Mouse (Mus musculus): Measurements from ENCODE around the gene Gsk3a. TPM values are rescaled to one million over a fixed set of nuclear protein-coding genes. Genes with fewer than 3 reads are reported as not detected.
A peak's percentile ranks its signal among the peaks of the same experiment; 100 is the strongest.

The Gsk3a gene
- polyA plus RNA-seq, 1 experiment from 2014 or later, result 20.7 TPM

- peaks cover 17% of the 10 kb centered on the region for H3K36me3 ChIP-seq (ENCODE audit: control insufficient read depth, insufficient read depth, low read length)
- H3K27me3 ChIP-seq (ENCODE audit: control insufficient read depth, insufficient read depth, low read length), result no peaks in the 10 kb centered on the region
- peak overlapping the region; percentile 99 for H3K27ac ChIP-seq (replicated peaks; ENCODE audit: low read depth, low read length)
- H3K9ac ChIP-seq (replicated peaks; ENCODE audit: low read length), result peak overlapping the region; percentile 78; the same call in 1 of the 2 replicates
- DNase-seq (peak; percentile 10), ATAC-seq (ENCODE audit: low FRiP score, low TSS enrichment) (peak; percentile 0; the same call in 1 of the 2 replicates)
- peak overlapping the region; percentile 83 for H3K4me2 ChIP-seq (ENCODE audit: low read length)
- H3K9me3 ChIP-seq (ENCODE audit: control insufficient read depth, low read length), result no peaks in the 10 kb centered on the region
- H3K4me1 ChIP-seq (ENCODE audit: control insufficient read depth, insufficient read depth, low read length), result peaks cover 53% of the 10 kb centered on the region
- WGBS, result 23% methylated on average over 12 of the region's 12 CpGs
- peak overlapping the region; percentile 77 for H3K4me3 ChIP-seq (replicated peaks; ENCODE audit: low read depth, low read length)
Measured at GRCm38 (mm10) chr7:25281166-25281733, 43.6 kb upstream of the Gsk3a start.

DNA sequence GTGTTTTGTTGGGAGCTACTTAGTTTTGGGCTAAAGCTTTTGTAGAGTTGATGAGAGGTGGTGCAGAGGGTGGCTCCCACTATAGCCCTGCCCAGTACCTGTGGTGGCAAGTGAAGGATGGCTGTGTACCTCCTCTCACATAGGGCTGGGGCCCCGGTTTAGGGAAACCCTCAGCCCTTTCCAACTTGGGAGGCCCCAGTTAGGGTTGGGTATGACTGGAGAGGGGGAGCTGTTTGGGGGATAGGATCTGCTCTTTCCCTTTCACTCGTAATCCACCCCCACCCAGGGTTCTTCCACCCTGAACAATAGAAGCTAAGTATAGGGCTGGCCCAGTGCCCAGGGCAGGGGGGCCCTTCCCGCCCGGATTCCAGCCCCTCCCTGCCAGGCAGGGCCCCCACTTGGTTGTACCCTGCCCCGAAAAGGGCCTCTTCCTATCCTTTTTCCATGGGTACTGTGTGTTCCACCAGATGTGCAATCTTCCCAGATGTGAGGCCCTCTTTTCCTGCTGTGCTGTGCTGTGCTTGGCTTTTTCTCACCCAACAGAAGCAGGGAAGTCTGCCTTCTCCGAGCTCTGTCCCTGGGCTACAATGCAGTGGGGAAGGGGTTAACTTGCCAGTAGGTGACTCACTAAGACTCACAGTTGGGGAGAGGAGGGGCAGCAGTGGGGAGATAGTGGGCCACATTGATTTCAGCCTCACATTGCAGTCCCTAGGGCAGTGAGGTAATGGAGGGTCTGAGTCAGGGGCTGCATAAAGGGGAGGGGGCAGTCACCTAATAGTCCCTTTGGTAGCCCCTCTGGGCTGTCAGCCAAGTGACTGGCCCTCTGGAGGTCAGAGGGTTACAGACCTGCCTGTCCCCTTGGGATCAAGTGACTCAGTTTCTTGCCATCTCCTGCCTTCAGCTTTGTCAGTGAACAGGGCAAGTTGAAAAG lies 42.5 kb upstream of the Gsk3a start:
- DNase-seq (peak; percentile 65), ATAC-seq (ENCODE audit: low FRiP score, low TSS enrichment) (no peak)
- Histone ChIP-seq H3K9me3 (ENCODE audit: control insufficient read depth, low read length) (no peaks in the 10 kb centered on the region), H3K4me2 (ENCODE audit: low read length) (peak overlapping the region; percentile 83), H3K4me1 (ENCODE audit: control insufficient read depth, insufficient read depth, low read length) (peaks cover 57% of the 10 kb centered on the region), H3K9ac (replicated peaks; ENCODE audit: low read length) (peak overlapping the region; percentile 81), H3K27ac (replicated peaks; ENCODE audit: low read depth, low read length) (peak overlapping the region; percentile 99), H3K27me3 (ENCODE audit: control insufficient read depth, insufficient read depth, low read length) (no peaks in the 10 kb centered on the region), H3K36me3 (ENCODE audit: control insufficient read depth, insufficient read depth, low read length) (peaks cover 6% of the 10 kb centered on the region), H3K4me3 (replicated peaks; ENCODE audit: low read depth, low read length) (peak overlapping the region; percentile 63)
- 0% methylated on average over 6 of the region's 6 CpGs for WGBS

- peak overlapping the region; percentile 63 for H3K4me3 ChIP-seq (replicated peaks; ENCODE audit: low read depth, low read length)
- 0 out of 2 replicates have a peak, but pooled peaks cover 6% of the 10 kb centered on the region for H3K36me3 ChIP-seq (ENCODE audit: control insufficient read depth, insufficient read depth, low read length)
- H3K4me1 ChIP-seq (ENCODE audit: control insufficient read depth, insufficient read depth, low read length), result peaks cover 51% of the 10 kb centered on the region
- H3K9me3 ChIP-seq (ENCODE audit: control insufficient read depth, low read length), result no peaks in the 10 kb centered on the region
- WGBS, result under 1% methylated on average over 48 of the region's 49 CpGs
- peak overlapping the region; percentile 83 for H3K4me2 ChIP-seq (ENCODE audit: low read length)
- peak overlapping the region; percentile 81 for H3K9ac ChIP-seq (replicated peaks; ENCODE audit: low read length)
- peak; percentile 57 for ATAC-seq (ENCODE audit: low FRiP score, low TSS enrichment)
- DNase-seq, result peak; percentile 94
- H3K27me3 ChIP-seq (ENCODE audit: control insufficient read depth, insufficient read depth, low read length), result no peaks in the 10 kb centered on the region
- peak overlapping the region; percentile 99 for H3K27ac ChIP-seq (replicated peaks; ENCODE audit: low read depth, low read length)
Measured at GRCm38 (mm10) chr7:25279076-25279860, 41.6 kb upstream of the Gsk3a start.

GRCm38 (mm10) chr7:25278341-25279075 lies 40.9 kb upstream of the Gsk3a start:
- peak overlapping the region; percentile 99 for H3K27ac ChIP-seq (replicated peaks; ENCODE audit: low read depth, low read length)
- under 1% methylated on average over 53 of the region's 60 CpGs for WGBS
- ATAC-seq (ENCODE audit: low FRiP score, low TSS enrichment), result peak; percentile 67

GRCm38 (mm10) chr7:25277998-25278340 lies 40.3 kb upstream of the Gsk3a start:
- no peaks in the 10 kb centered on the region for H3K27me3 ChIP-seq (ENCODE audit: control insufficient read depth, insufficient read depth, low read length)
- peaks cover 14% of the 10 kb centered on the region for H3K36me3 ChIP-seq (ENCODE audit: control insufficient read depth, insufficient read depth, low read length)
- WGBS, result 14% methylated on average over 4 of the region's 4 CpGs
- H3K9ac ChIP-seq (replicated peaks; ENCODE audit: low read length), result peak overlapping the region; percentile 81
- no peak for ATAC-seq (ENCODE audit: low FRiP score, low TSS enrichment)
- H3K4me2 ChIP-seq (ENCODE audit: low read length), result peak overlapping the region; percentile 83
- no peak for DNase-seq
- H3K9me3 ChIP-seq (ENCODE audit: control insufficient read depth, low read length), result no peaks in the 10 kb centered on the region
- H3K27ac ChIP-seq (replicated peaks; ENCODE audit: low read depth, low read length), result peak overlapping the region; percentile 99
- H3K4me1 ChIP-seq (ENCODE audit: control insufficient read depth, insufficient read depth, low read length), result peaks cover 42% of the 10 kb centered on the region
- H3K4me3 ChIP-seq (replicated peaks; ENCODE audit: low read depth, low read length), result peak overlapping the region; percentile 63

More at GRCm38 (mm10) chr7:25278341-25279075, 40.9 kb upstream of the Gsk3a start:
- peaks cover 8% of the 10 kb centered on the region; the same call in 1 of the 2 replicates for H3K36me3 ChIP-seq (ENCODE audit: control insufficient read depth, insufficient read depth, low read length)
- H3K4me3 ChIP-seq (replicated peaks; ENCODE audit: low read depth, low read length), result peak overlapping the region; percentile 63
- H3K9me3 ChIP-seq (ENCODE audit: control insufficient read depth, low read length), result no peaks in the 10 kb centered on the region
- H3K9ac ChIP-seq (replicated peaks; ENCODE audit: low read length), result peak overlapping the region; percentile 81
- no peaks in the 10 kb centered on the region for H3K27me3 ChIP-seq (ENCODE audit: control insufficient read depth, insufficient read depth, low read length)
- peak; percentile 93 for DNase-seq
- peaks cover 47% of the 10 kb centered on the region for H3K4me1 ChIP-seq (ENCODE audit: control insufficient read depth, insufficient read depth, low read length)
- H3K4me2 ChIP-seq (ENCODE audit: low read length), result peak overlapping the region; percentile 83

DNA sequence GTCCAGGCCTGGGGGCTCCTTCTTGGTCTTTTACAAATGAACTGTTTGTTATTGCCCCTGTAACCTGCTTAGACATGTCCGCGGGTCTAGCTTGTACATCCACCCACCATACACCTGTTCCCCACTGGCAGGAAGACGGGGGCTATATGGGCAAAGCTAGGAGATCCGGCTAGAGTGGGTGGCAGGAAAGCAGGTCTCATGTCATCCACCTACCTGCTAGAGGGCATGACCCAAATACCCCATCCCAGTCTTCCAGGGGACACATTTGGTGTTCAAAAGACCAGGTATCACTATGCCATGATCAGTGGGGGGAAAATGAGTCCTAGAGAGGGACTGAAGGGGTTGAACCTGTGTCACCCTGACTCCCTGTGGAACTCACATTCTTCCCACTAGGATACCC lies 39.8 kb upstream of the Gsk3a start:
- Histone ChIP-seq H3K4me2 (ENCODE audit: low read length) (peak overlapping the region; percentile 83), H3K27ac (replicated peaks; ENCODE audit: low read depth, low read length) (peak overlapping the region; percentile 99; the same call in 1 of the 2 replicates), H3K36me3 (ENCODE audit: control insufficient read depth, insufficient read depth, low read length) (peaks cover 19% of the 10 kb centered on the region), H3K9ac (replicated peaks; ENCODE audit: low read length) (peak overlapping the region; percentile 3; the same call in 1 of the 2 replicates), H3K4me1 (ENCODE audit: control insufficient read depth, insufficient read depth, low read length) (peaks cover 41% of the 10 kb centered on the region), H3K27me3 (ENCODE audit: control insufficient read depth, insufficient read depth, low read length) (no peaks in the 10 kb centered on the region), H3K4me3 (replicated peaks; ENCODE audit: low read depth, low read length) (no peak overlapping the region), H3K9me3 (ENCODE audit: control insufficient read depth, low read length) (no peaks in the 10 kb centered on the region)
- ATAC-seq (ENCODE audit: low FRiP score, low TSS enrichment) (no peak), DNase-seq (no peak)
- WGBS, result 91% methylated on average over 4 of the region's 4 CpGs

- H3K4me3 ChIP-seq (replicated peaks; ENCODE audit: low read depth, low read length), result no peak overlapping the region
- whole genome bisulfite sequencing, result 67% methylated on average over 9 of the region's 9 CpGs
- H3K27me3 ChIP-seq (ENCODE audit: control insufficient read depth, insufficient read depth, low read length), result no peaks in the 10 kb centered on the region
- no peaks in the 10 kb centered on the region for H3K9me3 ChIP-seq (ENCODE audit: control insufficient read depth, low read length)
- H3K27ac ChIP-seq (replicated peaks; ENCODE audit: low read depth, low read length), result no peak overlapping the region
- no peak overlapping the region for H3K4me2 ChIP-seq (ENCODE audit: low read length)
- peaks cover 32% of the 10 kb centered on the region for H3K36me3 ChIP-seq (ENCODE audit: control insufficient read depth, insufficient read depth, low read length)
- no peak for DNase-seq
- H3K4me1 ChIP-seq (ENCODE audit: control insufficient read depth, insufficient read depth, low read length), result peaks cover 32% of the 10 kb centered on the region
- H3K9ac ChIP-seq (replicated peaks; ENCODE audit: low read length), result peak overlapping the region; percentile 29; the same call in 1 of the 2 replicates
- no peak for ATAC-seq (ENCODE audit: low FRiP score, low TSS enrichment)
Measured at GRCm38 (mm10) chr7:25275555-25276298, 38.1 kb upstream of the Gsk3a start.

Measured in midbrain, embryonic 14.5 days (tissue).